13 mouse cellular contexts compared by ENCODE assay signal in the genomic region with DNA sequence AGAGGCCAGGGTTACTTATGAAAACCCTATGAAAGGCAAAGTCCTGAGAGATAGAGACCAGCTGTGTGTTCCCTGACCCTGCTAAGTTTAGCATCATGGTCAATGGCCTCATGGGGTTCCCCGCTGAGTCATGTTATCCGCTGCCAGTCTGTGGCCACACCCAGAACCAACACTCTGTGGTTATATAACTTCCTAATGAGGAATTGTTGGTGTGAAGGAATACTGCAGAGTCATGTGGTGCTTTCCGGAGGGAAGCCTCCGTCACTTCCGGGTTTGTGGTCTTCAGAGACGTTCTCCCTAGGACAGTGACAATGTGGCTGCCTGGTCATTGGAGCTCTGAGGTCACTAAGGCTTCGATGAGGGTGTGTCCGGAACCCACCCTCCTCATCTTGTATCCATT. TPM values are rescaled to one million over a fixed set of nuclear protein-coding genes. Genes with fewer than 3 reads are reported as not detected.
DNase-seq lines count a peak whose midpoint lies in the region; ATAC-seq lines count a peak whose summit lies in the region.
"Had no signal": no experiment of that assay in that cellular context is flagged by ENCODE, and none has a peak within 500 bp of the region (broad histone marks: within the 10 kb centered on the region; RNA-seq: fewer than 3 reads in every experiment).

No protein-coding gene starts in this region.

- no peaks in the 10 kb centered on the region for H3K36me3 ChIP-seq in hindbrain, embryonic 10.5 days
- H3K36me3 ChIP-seq: limb, embryonic 12.5 days; neural tube, embryonic 13.5 days had no signal

- no peaks in the 10 kb centered on the region for H3K9me3 ChIP-seq in hindbrain, embryonic 10.5 days
- H3K9me3 ChIP-seq: limb, embryonic 12.5 days; neural tube, embryonic 13.5 days had no signal

- H3K27me3 ChIP-seq in hindbrain, embryonic 10.5 days (ENCODE audit: insufficient read depth, poor library complexity, severe bottlenecking) = peaks cover 42% of the 10 kb centered on the region

- 80% methylated on average over 8 of the region's 8 CpGs for WGBS in hindbrain, embryonic 10.5 days

- peak; percentile 23 for DNase-seq in gastrocnemius, postnatal 25 days
- no peak for DNase-seq in gastrocnemius, postnatal 14 days
- DNase-seq in MEL-GATA-1-ER (ENCODE audit: extremely low read depth, low read depth) = peak; percentile 44
- DNase-seq in liver = peak; percentile 38
- DNase-seq in embryo, embryonic 10.5 days (ENCODE audit: low spot score) = no peak
- no peak for DNase-seq in hindbrain, embryonic 10.5 days (ENCODE audit: low spot score)
- DNase-seq in ovary, postnatal 36 days (ENCODE audit: low spot score) = no peak

- peaks cover 6% of the 10 kb centered on the region; the same call in 1 of the 2 replicates for H3K4me1 ChIP-seq in hindbrain, embryonic 10.5 days (replicated peaks)
- H3K4me1 ChIP-seq: limb, embryonic 12.5 days had no signal

- no peak overlapping the region for H3K4me3 ChIP-seq in hindbrain, embryonic 10.5 days
- H3K4me3 ChIP-seq: limb, embryonic 12.5 days; neural tube, embryonic 13.5 days had no signal

- H3K27ac ChIP-seq in hindbrain, embryonic 10.5 days = no peak overlapping the region
- H3K27ac ChIP-seq: limb, embryonic 12.5 days; neural tube, embryonic 13.5 days had no signal

- intact Hi-C loops in gastrocnemius, postnatal 14 days (cut with DNase I; ENCODE audit: low total_unique reads) = loop anchor here (5.0 kb wide), 1 partner anchor 36 kb away; no protein-coding TSS in a partner anchor

- peak; percentile 74 for ATAC-seq in monocyte, adult 5-6 weeks (replicated peaks; ENCODE audit: insufficient number of reproducible peaks, low FRiP score, low TSS enrichment, poor library complexity, severe bottlenecking)

RNA-seq across cellular contexts. Expression of a gene that starts 25.8 kb away (rescaled TPM):
- total RNA-seq in gastrocnemius, postnatal 25 days (2021) = not detected
- total RNA-seq in gastrocnemius, postnatal 14 days (2021) = not detected
- total RNA-seq in monocyte, adult 5-6 weeks (2017) = not detected in 3 replicates
- 1.5 and 7.4 TPM in 2 replicates for polyA plus RNA-seq in hindbrain, embryonic 10.5 days (2016; fragmentation: Nextera tagmentation; extraction: Ambion mirVana)
- total RNA-seq: adrenal gland, postnatal 4 days; gastrocnemius, adult 8-10 months had no signal
- polyA plus RNA-seq: intestine, embryonic 16.5 days had no signal

RNA-seq across cellular contexts. Expression of a gene that starts 59.3 kb away (rescaled TPM):
- 10 to 100 TPM; 34.0 to 41.1 TPM for total RNA-seq in gastrocnemius, postnatal 25 days (2021)
- total RNA-seq in gastrocnemius, postnatal 14 days (2021) = 10 to 100 TPM; 32.2 to 38.1 TPM
- total RNA-seq in monocyte, adult 5-6 weeks (2017) = not detected in 3 replicates
- 1.4 and 8.9 TPM in 2 replicates for polyA plus RNA-seq in hindbrain, embryonic 10.5 days (2016; fragmentation: Nextera tagmentation; extraction: Ambion mirVana)
- polyA plus RNA-seq: intestine, embryonic 16.5 days had no signal

Comparison
In these comparisons a context has a peak if more than half of its experiments do, and no peak if none do; other contexts are left out.
1. DNase-seq: peak in gastrocnemius, postnatal 25 days (single experiment), MEL-GATA-1-ER (single experiment) and liver (single experiment); none in gastrocnemius, postnatal 14 days (single experiment), embryo, embryonic 10.5 days (single experiment), hindbrain, embryonic 10.5 days (single experiment) and ovary, postnatal 36 days (single experiment).
2. RNA of a gene that starts 59.3 kb away (total RNA-seq): 34.0 to 41.1 TPM in gastrocnemius, postnatal 25 days and 32.2 to 38.1 TPM in gastrocnemius, postnatal 14 days; not detected in monocyte, adult 5-6 weeks; every median in the first group is over 10 times any median in the second.